Mouse (Mus musculus) cortical plate, adult 2 months (tissue): ENCODE measurements around the gene Rad51b. TPM values are rescaled to one million over a fixed set of nuclear protein-coding genes. Genes with fewer than 3 reads are reported as not detected.

ENCODE experiments used
- H3K27ac ChIP-seq: fragments of 200-500 bp; 2 replicates; pipeline ENCODE4 v1.5.1; 2012; ENCODE audit warnings: low read length, control low read depth, inconsistent platforms; ENCODE audit not compliant: insufficient read depth
- H3K4me1 ChIP-seq: fragments of 200-500 bp; 2 replicates; pipeline ENCODE4 v1.6.1; 2011; ENCODE audit warnings: low read length; ENCODE audit not compliant: control insufficient read depth, insufficient read depth
- H3K4me3 ChIP-seq: fragments of 200-500 bp; 2 replicates; pipeline ENCODE4 v1.5.1; 2011; ENCODE audit warnings: mild to moderate bottlenecking, low read length, control low read depth; ENCODE audit not compliant: insufficient read depth
- CTCF ChIP-seq: fragments of 200-500 bp; IDR thresholded peaks from 2 replicates; pipeline ENCODE4 v1.5.1; 2011; ENCODE audit warnings: mild to moderate bottlenecking, control low read depth, low read length; ENCODE audit not compliant: insufficient read depth; ENCODE audit errors: extremely low read depth
- POLR2A ChIP-seq: fragments of 200-500 bp; IDR thresholded peaks from 2 replicates; pipeline ENCODE4 v1.6.1; 2011; ENCODE audit warnings: mild to moderate bottlenecking, low read length, control low read depth; ENCODE audit not compliant: insufficient read depth; ENCODE audit errors: extremely low read depth
- polyA plus RNA-seq: library from polyadenylated mRNA; depleted of rRNA; stranded (reverse); fragments of >200 nt; gene quantifications from 2 replicates; pipeline ENCODE4 v1.2.3, GENCODE M21; 2012

Rad51b gene
- polyA plus RNA-seq, 1 experiment, result 0.17 TPM

- TF ChIP-seq POLR2A, result no peak
- TF ChIP-seq CTCF, result no peak
- no peak overlapping the region for H3K27ac ChIP-seq
- no peaks in the 10 kb centered on the region for H3K4me1 ChIP-seq
These were observed 96.6 kb downstream of the Rad51b start for GRCm38 (mm10) chr12:79393636-79394035.

GRCm38 (mm10) chr12:79403992-79404391 lies 106.9 kb downstream of the Rad51b start:
- no peak overlapping the region for H3K4me3 ChIP-seq
- TF ChIP-seq CTCF (no peak), POLR2A (no peak)
- H3K4me1 ChIP-seq, result no peaks in the 10 kb centered on the region
- H3K27ac ChIP-seq, result no peak overlapping the region

More at GRCm38 (mm10) chr12:79393636-79394035, 96.6 kb downstream of the Rad51b start:
- no peak overlapping the region for H3K4me3 ChIP-seq

DNA sequence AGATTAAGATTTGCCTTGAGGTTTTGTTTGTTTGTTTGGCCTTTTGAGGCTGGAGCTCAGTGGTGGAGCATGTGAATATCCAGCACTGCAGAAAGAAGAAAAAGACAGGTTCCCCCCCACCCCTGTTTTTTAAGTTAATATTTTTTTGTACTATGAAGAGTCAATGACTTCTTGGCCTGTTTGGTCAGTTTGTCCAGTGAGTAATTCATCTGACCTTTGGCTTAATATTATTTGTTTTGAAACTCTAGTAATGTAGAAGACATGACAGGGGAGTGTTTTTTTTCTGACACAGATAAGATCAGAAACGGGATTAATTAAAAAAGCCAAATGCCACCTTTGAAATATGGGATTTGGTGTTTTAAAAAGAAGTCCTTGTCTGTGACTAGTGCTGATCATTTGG lies 107.4 kb downstream of the Rad51b start:
- TF ChIP-seq POLR2A (no peak), CTCF (no peak)
- Histone ChIP-seq H3K27ac (no peak overlapping the region), H3K4me1 (no peaks in the 10 kb centered on the region), H3K4me3 (no peak overlapping the region)

DNA sequence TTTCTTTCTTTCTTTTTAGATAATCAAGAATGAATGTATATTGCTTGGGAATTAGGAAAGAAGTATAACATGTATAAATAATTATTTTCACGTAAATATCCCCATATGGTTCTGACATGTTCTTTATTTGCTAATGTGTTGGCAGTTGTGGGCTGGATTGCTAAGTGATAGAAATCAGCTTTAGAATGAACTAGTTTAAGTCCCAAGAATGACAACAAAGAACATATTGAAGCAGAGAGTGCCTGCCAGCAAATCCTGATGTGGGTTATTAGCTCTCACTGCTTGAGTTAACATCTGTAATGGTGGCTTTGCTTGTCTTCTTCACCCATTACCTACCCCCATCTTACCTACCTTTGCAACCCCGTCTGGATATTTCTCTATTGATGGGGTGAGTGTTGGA lies 111.6 kb downstream of the Rad51b start:
- no peak overlapping the region for H3K4me3 ChIP-seq
- TF ChIP-seq CTCF (no peak), POLR2A (no peak)
- H3K4me1 ChIP-seq, result no peaks in the 10 kb centered on the region
- no peak overlapping the region for H3K27ac ChIP-seq

DNA sequence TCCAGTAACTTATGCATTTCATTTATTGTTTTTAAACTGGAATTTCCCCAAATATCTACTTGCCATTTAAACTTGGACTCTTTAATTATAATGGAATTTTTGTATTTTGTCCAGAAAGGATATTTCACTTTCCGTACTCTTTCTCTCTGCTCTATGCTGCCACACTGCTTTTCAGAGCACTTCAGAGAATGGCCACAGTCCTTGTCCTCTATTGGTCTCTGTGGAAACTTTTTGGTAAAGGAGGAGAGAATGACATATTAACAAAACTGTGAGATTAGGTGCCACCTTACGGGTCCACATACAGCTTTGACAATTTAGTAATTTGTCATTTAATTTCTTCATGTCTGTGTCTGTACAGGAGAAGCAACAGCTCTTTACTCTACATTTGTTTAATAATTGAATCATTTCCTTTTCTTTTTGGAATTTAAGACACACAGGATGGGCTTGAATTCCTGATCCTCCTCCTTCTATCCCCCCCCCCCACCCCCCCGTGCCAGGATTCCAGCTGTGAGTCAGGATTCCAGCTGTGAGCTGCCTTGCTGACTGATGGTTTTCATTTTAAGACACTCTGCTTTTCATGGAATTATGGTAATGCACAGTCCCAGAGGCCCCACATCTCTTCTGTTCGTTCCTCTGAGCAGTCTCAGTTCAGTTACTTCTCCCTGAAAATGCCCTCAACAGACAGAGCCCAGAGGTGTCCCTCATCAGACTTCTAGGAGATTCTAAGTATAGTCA lies 112.2 kb downstream of the Rad51b start:
- Histone ChIP-seq H3K27ac (no peak overlapping the region), H3K4me1 (no peaks in the 10 kb centered on the region), H3K4me3 (no peak overlapping the region)
- TF ChIP-seq CTCF (no peak), POLR2A (no peak)

- TF ChIP-seq POLR2A, result no peak
- no peak for TF ChIP-seq CTCF
- H3K27ac ChIP-seq, result no peak overlapping the region
- no peaks in the 10 kb centered on the region for H3K4me1 ChIP-seq
- no peak overlapping the region for H3K4me3 ChIP-seq
These were observed 115.9 kb downstream of the Rad51b start for GRCm38 (mm10) chr12:79412894-79413507.

DNA sequence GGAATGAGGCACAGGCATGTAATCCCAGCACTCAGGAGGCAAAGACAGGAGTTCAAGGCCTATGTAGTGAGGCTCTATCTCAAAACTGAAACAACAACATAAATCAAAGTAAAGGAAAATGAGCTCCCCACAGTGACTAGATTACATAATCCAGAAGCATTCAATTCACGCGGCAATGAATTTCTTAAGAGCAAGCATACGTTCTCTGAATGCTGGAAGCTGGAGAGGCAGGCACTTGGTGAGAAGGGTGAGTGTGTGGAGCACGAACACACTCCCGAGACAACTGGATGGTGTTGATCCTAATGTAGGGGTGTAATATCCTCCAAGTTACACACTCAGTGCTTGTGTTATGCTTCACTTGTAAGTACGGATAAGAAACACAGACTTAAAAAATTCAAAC lies 120.3 kb downstream of the Rad51b start:
- Histone ChIP-seq H3K27ac (no peak overlapping the region), H3K4me1 (no peaks in the 10 kb centered on the region), H3K4me3 (no peak overlapping the region)
- TF ChIP-seq POLR2A (no peak), CTCF (no peak)

- TF ChIP-seq CTCF (no peak), POLR2A (no peak)
- no peak overlapping the region for H3K27ac ChIP-seq
- no peak overlapping the region for H3K4me3 ChIP-seq
- no peaks in the 10 kb centered on the region for H3K4me1 ChIP-seq
These were observed 123.5 kb downstream of the Rad51b start for GRCm38 (mm10) chr12:79420605-79421004.

DNA sequence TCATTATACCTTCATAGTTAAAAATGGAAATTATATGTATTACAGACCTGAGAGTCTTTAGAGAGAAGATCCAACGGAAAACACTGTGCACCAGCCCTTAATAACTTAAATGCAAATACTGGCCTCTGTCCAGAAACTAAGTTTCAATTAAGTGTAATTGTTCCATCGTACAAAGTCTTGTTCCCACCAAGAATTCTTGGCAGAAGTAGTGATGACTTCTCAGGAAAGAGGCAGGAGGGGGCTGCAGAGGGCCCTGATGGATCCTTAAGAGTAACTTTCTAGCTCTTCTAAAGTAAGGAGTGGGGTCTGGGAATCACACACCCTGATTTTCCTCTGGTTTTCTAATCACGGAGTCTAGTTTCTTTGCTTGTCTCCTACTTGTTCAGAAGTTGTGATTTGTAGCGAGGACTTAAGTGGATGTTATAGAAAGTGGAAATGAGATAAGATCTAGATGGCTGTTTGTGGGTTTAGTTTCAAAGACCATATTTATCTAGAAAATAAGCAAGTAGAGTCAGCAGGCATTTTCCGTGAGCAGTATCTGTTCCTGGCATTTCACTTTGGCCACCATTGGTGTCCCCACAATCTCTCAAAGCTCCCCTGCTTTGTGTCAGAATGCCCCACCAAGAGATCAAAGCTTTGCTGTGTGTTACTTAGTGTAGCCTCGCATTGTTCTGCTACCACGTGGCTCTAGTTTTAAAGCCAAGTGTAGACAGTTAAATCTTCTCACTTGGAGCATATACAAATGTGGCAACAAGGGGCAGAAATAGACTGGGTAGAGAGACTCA lies 132.6 kb downstream of the Rad51b start:
- H3K4me1 ChIP-seq, result no peaks in the 10 kb centered on the region
- H3K27ac ChIP-seq, result no peak overlapping the region
- no peak overlapping the region for H3K4me3 ChIP-seq
- no peak for TF ChIP-seq CTCF
- TF ChIP-seq POLR2A, result no peak
